Mouse (Mus musculus): ENCODE results near the gene Astn2.

- TF ChIP-seq POLR2A (IDR thresholded peaks at IDR 0.05; ENCODE audit: borderline replicate concordance, low read depth, low read length): no peak
- no peak for TF ChIP-seq CTCF (IDR thresholded peaks at IDR 0.05; ENCODE audit: low read depth, low read length)
These were observed 11.1 kb downstream of the Astn2 start for GRCm38 (mm10) chr4:66393294-66393693.
